Mouse (Mus musculus): Measurements from ENCODE around the gene Tmem30b. TPM values are rescaled to one million over a fixed set of nuclear protein-coding genes. Genes with fewer than 3 reads are reported as not detected.

Gene Tmem30b
- polyA plus RNA-seq (2014; fragmentation: Illumina TruSeq; extraction: RNeasy Lipid Tissue Mini Kit (QIAGEN cat#74804); ENCODE audit: low read depth, low replicate concordance) = not detected

DNA sequence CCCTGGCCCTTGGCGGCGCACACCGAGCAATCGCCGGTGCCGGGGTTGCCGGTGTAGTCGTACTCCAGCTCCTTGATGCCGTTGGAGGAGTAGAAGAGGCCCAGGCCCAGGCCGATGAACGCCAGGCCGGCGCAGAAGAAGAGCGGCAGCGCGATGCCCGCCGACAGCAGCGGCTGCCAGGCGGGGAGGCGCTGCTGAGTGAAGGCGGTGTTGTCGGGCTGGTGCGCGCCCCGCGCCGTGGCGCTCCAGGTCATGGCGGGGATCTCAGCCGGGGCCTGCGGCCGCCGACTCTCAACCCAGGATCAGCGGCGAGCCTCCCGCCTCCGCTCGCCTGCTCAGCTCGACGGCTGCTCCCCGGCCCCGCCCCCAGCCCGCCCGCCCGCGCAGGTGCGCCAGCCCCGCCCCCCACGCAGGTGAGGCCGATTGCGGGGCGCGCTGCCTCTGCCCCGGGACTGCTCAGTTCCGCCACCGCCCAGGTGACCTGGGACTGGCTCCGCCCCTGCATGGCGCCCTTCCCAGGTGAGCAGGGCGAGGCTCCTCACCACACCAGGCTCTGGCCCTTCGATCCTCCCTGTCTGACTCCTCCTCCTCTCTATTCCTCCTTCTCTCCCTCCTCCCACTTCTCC, at the start of gene Tmem30b:
Gene Tmem30b, minus strand, starts transcription at position 307 of the 626 bp plus-strand sequence.

DNA sequence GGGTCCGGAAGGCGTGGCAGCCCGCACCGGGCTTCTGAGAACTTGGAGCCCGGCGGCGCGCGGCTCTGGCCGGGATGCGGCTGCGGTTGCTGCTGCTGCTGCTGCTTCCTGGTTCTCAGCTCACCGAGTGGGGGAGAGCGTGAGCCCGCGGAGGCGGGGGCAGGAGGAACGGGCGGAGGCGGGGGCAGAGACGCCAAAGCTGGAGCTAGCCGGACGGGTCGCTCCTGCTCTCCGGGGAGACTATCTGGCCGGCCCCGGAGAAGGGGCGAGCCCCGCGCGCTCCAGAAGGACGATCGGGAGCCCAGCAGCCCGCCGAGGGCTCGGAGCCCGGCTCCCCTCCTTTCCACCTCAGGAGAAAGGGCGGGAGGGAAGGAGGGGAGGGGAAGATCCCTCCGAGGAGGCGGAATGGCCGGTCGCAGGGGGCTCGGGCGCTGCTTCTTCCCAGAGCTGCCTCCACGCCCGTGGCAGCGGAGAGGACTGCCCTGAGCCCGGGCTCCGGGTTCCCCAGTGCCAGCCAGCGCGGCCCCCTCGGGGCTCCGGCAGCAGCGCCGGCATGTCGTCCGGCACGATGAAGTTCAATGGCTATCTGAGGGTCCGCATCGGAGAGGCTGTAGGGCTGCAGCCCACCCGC, 38.5 kb upstream of the Tmem30b start, which contains the start of gene Prkch:
Gene Prkch, plus strand, starts transcription at position 187 of the 631 bp plus-strand sequence.

Other genes starting within 250 kb of the Tmem30b start
- gene Prkch, start 38.4 kb upstream of the Tmem30b start, polyA plus RNA-seq (2014; fragmentation: Illumina TruSeq; extraction: RNeasy Lipid Tissue Mini Kit (QIAGEN cat#74804); ENCODE audit: low read depth, low replicate concordance) = 7.9 TPM

Measured in adrenal gland, adult 10 weeks (tissue).